Mouse (Mus musculus): Measurements from ENCODE around the gene Phgdh.

DNA sequence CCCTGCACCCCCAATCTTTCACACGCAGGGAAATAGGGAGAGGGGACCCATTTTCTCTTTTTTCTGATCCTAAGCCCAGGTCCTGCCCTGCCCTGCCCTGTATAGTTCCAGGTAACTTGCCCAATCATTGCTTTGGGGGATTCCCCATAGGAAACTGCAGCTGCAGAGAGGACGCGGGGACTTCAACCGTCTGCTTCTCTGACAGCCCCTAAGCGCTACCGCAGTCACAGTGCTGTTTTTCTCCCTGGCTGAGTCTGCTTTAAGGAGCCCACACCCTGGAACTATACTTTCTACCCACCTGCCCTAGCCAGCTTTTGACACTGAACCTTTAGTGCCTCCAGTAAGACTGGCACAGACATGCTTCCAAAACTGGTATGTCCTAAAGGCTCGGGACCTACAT lies 3.9 kb downstream of the Phgdh start:
- TF ChIP-seq GATA1 (IDR thresholded peaks at IDR 0.05; ENCODE audit: low read length) (no peak), TAL1 (IDR thresholded peaks at IDR 0.05; ENCODE audit: low read length) (no peak)

All from erythroblast, embryonic 14.5 days (primary cell).